Mouse (Mus musculus) liver, adult 2 months (tissue): ENCODE data around the gene 9930111J21Rik1.
"Not testable (repeated sequence)": the region's sequence is repeated elsewhere in the genome, so short reads cannot be mapped to it uniquely, and the experiment has no call there.

Experiments used
- CTCF ChIP-seq: fragments of 200-500 bp; IDR thresholded peaks from 2 replicates; pipeline ENCODE4 v1.5.1; 2011; ENCODE audit warnings: low read depth, low read length, control low read depth
- POLR2A ChIP-seq: fragments of 200-500 bp; IDR thresholded peaks from 2 replicates; pipeline ENCODE4 v1.6.1; 2011; ENCODE audit warnings: low read length, control low read depth; ENCODE audit not compliant: insufficient read depth; ENCODE audit errors: extremely low read depth

DNA sequence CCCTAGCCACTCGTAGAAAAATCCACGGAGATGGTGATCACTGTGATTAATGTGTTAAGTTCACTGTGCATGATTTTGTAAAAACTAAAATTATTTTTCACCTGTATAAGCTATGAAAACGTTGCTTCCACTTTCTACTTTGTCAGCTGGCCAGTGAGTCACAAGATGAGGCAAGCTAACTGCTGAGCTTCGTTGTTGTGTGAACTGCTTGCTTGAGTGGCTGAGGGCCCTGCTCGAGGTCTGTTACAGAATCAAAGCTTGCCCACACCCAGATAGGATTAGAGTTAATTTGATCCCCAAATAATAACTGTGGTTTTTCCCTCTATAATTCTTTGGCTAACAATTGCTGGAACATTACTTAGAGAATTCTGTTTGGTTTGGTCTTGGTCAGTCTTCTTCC is 854 bp upstream of the 9930111J21Rik1 start:
- TF ChIP-seq POLR2A, CTCF: not testable (repeated sequence)
